Mouse (Mus musculus): ENCODE measurements around the gene Fstl3. TPM values are rescaled to one million over a fixed set of nuclear protein-coding genes. Genes with fewer than 3 reads are reported as not detected.
A peak's percentile ranks its signal among the peaks of the same experiment; 100 is the strongest.
"Not testable (repeated sequence)": the region's sequence is repeated elsewhere in the genome, so short reads cannot be mapped to it uniquely, and the experiment has no call there.

Fstl3 gene
- total and polyA plus RNA-seq, 2 experiments from 2014 or later, result 13.2 to 28.0 TPM

GRCm38 (mm10) chr10:79754856-79755516, 22.1 kb upstream of the Fstl3 start, which contains the start of gene Fgf22:
Gene Fgf22 (plus strand): TSS chr10:79755076.
- Histone ChIP-seq H3K36me3 (replicated peaks; ENCODE audit: control insufficient read depth, insufficient read depth, low read length) (peaks cover 28% of the 10 kb centered on the region), H3K9ac (replicated peaks; ENCODE audit: low read depth, low read length) (peak within 1 kb of the TSS; percentile 6; the same call in 1 of the 2 replicates), H3K4me3 (ENCODE audit: low read depth, low read length) (peak within 1 kb of the TSS; percentile 27), H3K27ac (ENCODE audit: low read depth) (no peak within 1 kb of the TSS), H3K4me1 (ENCODE audit: control insufficient read depth, insufficient read depth) (peaks cover 6% of the 10 kb centered on the region; the same call in 1 of the 2 replicates), H3K9me3 (replicated peaks; ENCODE audit: control insufficient read depth, low read length) (no peaks in the 10 kb centered on the region), H3K4me2 (ENCODE audit: low read depth, low read length) (peak within 1 kb of the TSS; percentile 52), H3K27me3 (ENCODE audit: control insufficient read depth, insufficient read depth, low read length) (no peaks in the 10 kb centered on the region)
- peak; percentile 75 for ATAC-seq (ENCODE audit: insufficient read depth, low read depth)
- WGBS, result under 1% methylated on average over 32 of the region's 36 CpGs
- no peak for TF ChIP-seq CTCF (IDR thresholded peaks at IDR 0.05; ENCODE audit: low read depth)
- no peak for TF ChIP-seq EP300 (IDR thresholded peaks at IDR 0.05; ENCODE audit: low read depth)
- DNase-seq (ENCODE audit: low spot score), result no peak

- Histone ChIP-seq H3K36me3 (replicated peaks; ENCODE audit: control insufficient read depth, insufficient read depth, low read length) (peaks cover 34% of the 10 kb centered on the region), H3K9me3 (replicated peaks; ENCODE audit: control insufficient read depth, low read length) (no peaks in the 10 kb centered on the region), H3K27me3 (ENCODE audit: control insufficient read depth, insufficient read depth, low read length) (no peaks in the 10 kb centered on the region), H3K4me3 (ENCODE audit: low read depth, low read length) (no peak overlapping the region), H3K27ac (ENCODE audit: low read depth) (no peak overlapping the region), H3K4me1 (ENCODE audit: control insufficient read depth, insufficient read depth) (peaks cover 6% of the 10 kb centered on the region; the same call in 1 of the 2 replicates), H3K9ac (replicated peaks; ENCODE audit: low read depth, low read length) (no peak overlapping the region), H3K4me2 (ENCODE audit: low read depth, low read length) (no peak overlapping the region)
- TF ChIP-seq CTCF (IDR thresholded peaks at IDR 0.05; ENCODE audit: low read depth) (no peak), EP300 (IDR thresholded peaks at IDR 0.05; ENCODE audit: low read depth) (no peak)
- no peak for DNase-seq (ENCODE audit: low spot score)
- ATAC-seq (ENCODE audit: insufficient read depth, low read depth), result no peak
- 83% methylated on average over 3 of the region's 3 CpGs for WGBS
These were observed 21.2 kb upstream of the Fstl3 start for GRCm38 (mm10) chr10:79755854-79756253.

- Histone ChIP-seq H3K4me1 (ENCODE audit: control insufficient read depth, insufficient read depth) (peaks cover 6% of the 10 kb centered on the region; the same call in 1 of the 2 replicates), H3K9ac (replicated peaks; ENCODE audit: low read depth, low read length) (no peak overlapping the region), H3K36me3 (replicated peaks; ENCODE audit: control insufficient read depth, insufficient read depth, low read length) (peaks cover 42% of the 10 kb centered on the region), H3K27ac (ENCODE audit: low read depth) (no peak overlapping the region), H3K9me3 (replicated peaks; ENCODE audit: control insufficient read depth, low read length) (no peaks in the 10 kb centered on the region), H3K4me3 (ENCODE audit: low read depth, low read length) (no peak overlapping the region), H3K4me2 (ENCODE audit: low read depth, low read length) (no peak overlapping the region), H3K27me3 (ENCODE audit: control insufficient read depth, insufficient read depth, low read length) (no peaks in the 10 kb centered on the region)
- no peak for DNase-seq (ENCODE audit: low spot score)
- 84% methylated on average over 24 of the region's 24 CpGs for WGBS
- no peak for ATAC-seq (ENCODE audit: insufficient read depth, low read depth)
- TF ChIP-seq CTCF (IDR thresholded peaks at IDR 0.05; ENCODE audit: low read depth), result no peak
- no peak for TF ChIP-seq EP300 (IDR thresholded peaks at IDR 0.05; ENCODE audit: low read depth)
These were observed 20.4 kb upstream of the Fstl3 start for GRCm38 (mm10) chr10:79756660-79757059.

GRCm38 (mm10) chr10:79759675-79760074, 17.4 kb upstream of the Fstl3 start:
- Histone ChIP-seq H3K4me1 (ENCODE audit: control insufficient read depth, insufficient read depth) (peaks cover 21% of the 10 kb centered on the region), H3K36me3 (replicated peaks; ENCODE audit: control insufficient read depth, insufficient read depth, low read length) (peaks cover 49% of the 10 kb centered on the region)
- H3K27me3 ChIP-seq (ENCODE audit: control insufficient read depth, insufficient read depth, low read length); H3K9ac ChIP-seq (replicated peaks; ENCODE audit: low read depth, low read length); DNase-seq (ENCODE audit: low spot score); H3K4me3 ChIP-seq (ENCODE audit: low read depth, low read length); H3K27ac ChIP-seq (ENCODE audit: low read depth); H3K4me2 ChIP-seq (ENCODE audit: low read depth, low read length); H3K9me3 ChIP-seq (replicated peaks; ENCODE audit: control insufficient read depth, low read length); ATAC-seq (ENCODE audit: insufficient read depth, low read depth): not testable (repeated sequence)
- 86% methylated on average over 1 of the region's 1 CpGs for WGBS

- DNase-seq (ENCODE audit: low spot score) (no peak), ATAC-seq (ENCODE audit: insufficient read depth, low read depth) (no peak)
- Histone ChIP-seq H3K4me2 (ENCODE audit: low read depth, low read length) (no peak overlapping the region), H3K4me3 (ENCODE audit: low read depth, low read length) (no peak overlapping the region), H3K4me1 (ENCODE audit: control insufficient read depth, insufficient read depth) (peaks cover 25% of the 10 kb centered on the region; the same call in 1 of the 2 replicates), H3K36me3 (replicated peaks; ENCODE audit: control insufficient read depth, insufficient read depth, low read length) (peaks cover 49% of the 10 kb centered on the region), H3K9me3 (replicated peaks; ENCODE audit: control insufficient read depth, low read length) (no peaks in the 10 kb centered on the region), H3K9ac (replicated peaks; ENCODE audit: low read depth, low read length) (no peak overlapping the region), H3K27ac (ENCODE audit: low read depth) (no peak overlapping the region), H3K27me3 (ENCODE audit: control insufficient read depth, insufficient read depth, low read length) (no peaks in the 10 kb centered on the region)
- TF ChIP-seq EP300 (IDR thresholded peaks at IDR 0.05; ENCODE audit: low read depth) (no peak), CTCF (IDR thresholded peaks at IDR 0.05; ENCODE audit: low read depth) (no peak)
- 89% methylated on average over 11 of the region's 11 CpGs for WGBS
These were observed 16.4 kb upstream of the Fstl3 start for GRCm38 (mm10) chr10:79760603-79761143.

All from heart, postnatal 0 days (tissue).